Mouse (Mus musculus) limb, embryonic 14.5 days (tissue): ENCODE data around the gene Nts. TPM values are rescaled to one million over a fixed set of nuclear protein-coding genes. Genes with fewer than 3 reads are reported as not detected.
"Not testable (repeated sequence)": the region's sequence is repeated elsewhere in the genome, so short reads cannot be mapped to it uniquely, and the experiment has no call there.

Experiments used
- ATAC-seq: fragments of 200-750 bp; cut with Nextera tagmentation; 2 replicates; pipeline ENCODE4 v1.8.0; 2017; ENCODE audit warnings: low read depth, moderate number of reproducible peaks, moderate TSS enrichment; ENCODE audit not compliant: low FRiP score
- DNase-seq: peaks from one replicate; pipeline ENCODE4 v3.0.0-alpha.2; 2015; ENCODE audit warnings: low spot score
- H3K27ac ChIP-seq: fragments of 300-500 bp; sonication (generic); replicated peaks from 2 replicates; pipeline ENCODE4 v1.5.1; 2014; ENCODE audit warnings: low read depth, mild to moderate bottlenecking, low read length, moderate library complexity, mixed read lengths
- H3K27me3 ChIP-seq: fragments of 300-500 bp; sonication (generic); 2 replicates; pipeline ENCODE4 v1.6.1; 2014; ENCODE audit warnings: low read length, mixed read lengths; ENCODE audit not compliant: control insufficient read depth, insufficient read depth
- H3K36me3 ChIP-seq: fragments of 300-500 bp; sonication (generic); 2 replicates; pipeline ENCODE4 v1.6.1; 2014; ENCODE audit warnings: mild to moderate bottlenecking, low read length, moderate library complexity, mixed read lengths; ENCODE audit not compliant: control insufficient read depth, insufficient read depth
- H3K4me1 ChIP-seq: fragments of 300-500 bp; sonication (generic); 2 replicates; pipeline ENCODE4 v1.6.1; 2014; ENCODE audit warnings: antibody characterized with exemption, low read length, mixed read lengths; ENCODE audit not compliant: control insufficient read depth, insufficient read depth
- H3K4me2 ChIP-seq: fragments of 300-500 bp; sonication (generic); replicated peaks from 2 replicates; pipeline ENCODE4 v1.6.1; 2014; ENCODE audit warnings: low read depth, mild to moderate bottlenecking, low read length, moderate library complexity; ENCODE audit not compliant: severe bottlenecking
- H3K4me3 ChIP-seq: fragments of 300-500 bp; sonication (generic); replicated peaks from 2 replicates; pipeline ENCODE4 v1.5.1; 2014; ENCODE audit warnings: low read length
- H3K9ac ChIP-seq: fragments of 300-500 bp; sonication (generic); 2 replicates; pipeline ENCODE4 v1.6.1; 2014; ENCODE audit warnings: mild to moderate bottlenecking, low read depth, low read length, moderate library complexity; ENCODE audit not compliant: severe bottlenecking
- H3K9me3 ChIP-seq: fragments of 300-500 bp; sonication (generic); 2 replicates; pipeline ENCODE4 v1.6.1; 2016; ENCODE audit warnings: low read length; ENCODE audit not compliant: control insufficient read depth
- POLR2A ChIP-seq: fragments of 200-500 bp; IDR thresholded peaks from 2 replicates; pipeline ENCODE4 v1.8.0; 2012; ENCODE audit warnings: inconsistent platforms, mild to moderate bottlenecking, moderate library complexity, borderline replicate concordance; ENCODE audit not compliant: insufficient read depth, insufficient read length; ENCODE audit errors: extremely low read depth
- WGBS: fragments of 180-500 bp; shearing (Covaris S2); extraction: QIAGEN DNeasy Blood & Tissue Kit; methylation state at CpG from one replicate; pipeline ENCODE4 v1.1.7; 2014; 5-methylcytosine and 5-hydroxymethylcytosine counted together
- polyA plus RNA-seq, 2 experiments: library from polyadenylated mRNA; depleted of rRNA in 1 of 2; stranded (reverse) in 1 of 2; unstranded in 1 of 2; fragments of >200 nt; fragmentation: Nextera tagmentation in 1 of 2; extraction: Ambion mirVana in 1 of 2; gene quantifications; 2 replicates each; pipeline versions ENCODE4 v1.2.1 to v1.2.3; 2012 to 2014

The Nts gene
- polyA plus RNA-seq, 2 experiments = 0.44 to 0.72 TPM

GRCm38 (mm10) chr10:102444912-102445556 is 45.3 kb downstream of the Nts start:
- ATAC-seq (0 out of 2 replicates have a peak, but pooled peaks have one; percentile 44), DNase-seq (peak; percentile 69)
- no peaks in the 10 kb centered on the region for H3K27me3 ChIP-seq
- no peak for TF ChIP-seq POLR2A
- H3K36me3 ChIP-seq = no peaks in the 10 kb centered on the region
- no peak overlapping the region for H3K9ac ChIP-seq
- no peaks in the 10 kb centered on the region for H3K4me1 ChIP-seq
- H3K9me3 ChIP-seq = no peaks in the 10 kb centered on the region
- no peak overlapping the region for H3K27ac ChIP-seq
- no peak overlapping the region for H3K4me2 ChIP-seq
- WGBS = 19% methylated on average over 2 of the region's 2 CpGs
- H3K4me3 ChIP-seq = no peak overlapping the region

GRCm38 (mm10) chr10:102435467-102435866 is 54.8 kb downstream of the Nts start:
- H3K9ac ChIP-seq, H3K27me3 ChIP-seq, H3K4me1 ChIP-seq, H3K4me3 ChIP-seq, ATAC-seq, H3K4me2 ChIP-seq, H3K9me3 ChIP-seq, H3K36me3 ChIP-seq, DNase-seq, H3K27ac ChIP-seq: not testable (repeated sequence)
- 33% methylated on average over 6 of the region's 6 CpGs for WGBS

GRCm38 (mm10) chr10:102435048-102435447 is 55.2 kb downstream of the Nts start:
- not testable (repeated sequence) for DNase-seq, H3K9ac ChIP-seq, H3K27me3 ChIP-seq, H3K4me2 ChIP-seq, H3K4me1 ChIP-seq, ATAC-seq, H3K27ac ChIP-seq, H3K36me3 ChIP-seq, H3K9me3 ChIP-seq, H3K4me3 ChIP-seq
- 3% methylated on average over 4 of the region's 7 CpGs for WGBS

Other genes starting within 250 kb of the Nts start
- 1.7 and 3.1 TPM in 2 replicates for gene Rassf9, start 21.7 kb upstream of the Nts start, polyA plus RNA-seq (2012; rRNA removed)
- gene Rassf9, start 21.7 kb upstream of the Nts start, polyA plus RNA-seq (2014; fragmentation: Nextera tagmentation; extraction: Ambion mirVana) = 4.3 and 5.3 TPM in 2 replicates